In the genomic region with DNA sequence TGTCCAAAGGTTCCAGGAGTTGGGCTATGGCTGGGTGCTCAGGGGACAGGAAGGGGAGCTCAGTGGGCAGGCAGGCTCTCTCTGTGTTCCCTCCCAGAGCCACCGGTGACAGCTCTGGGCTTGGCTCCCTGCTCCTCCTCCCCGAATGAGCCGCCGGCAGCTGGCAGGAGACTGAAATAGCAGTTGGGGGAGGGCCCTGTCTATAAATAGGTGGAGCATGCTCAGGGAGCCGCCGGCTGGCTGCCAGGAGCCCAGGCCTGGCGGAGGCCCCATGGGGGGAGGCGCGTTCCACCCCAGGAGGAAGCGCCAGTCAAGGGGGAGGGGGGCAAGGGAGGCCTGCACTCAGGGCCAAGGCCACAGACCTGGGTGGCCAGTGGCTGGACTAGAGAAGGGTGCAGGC, we compare ENCODE assay signal across 7 mouse cellular contexts. TPM values are rescaled to one million over a fixed set of nuclear protein-coding genes. Genes with fewer than 3 reads are reported as not detected.
DNase-seq lines count a peak whose midpoint lies in the region; ATAC-seq and TF ChIP-seq lines count a peak whose summit lies in the region.

No protein-coding gene starts in this region.

- H3K9me3 ChIP-seq in embryonic facial prominence, embryonic 12.5 days = no peaks in the 10 kb centered on the region
- no peaks in the 10 kb centered on the region for H3K9me3 ChIP-seq in limb, embryonic 11.5 days (ENCODE audit: control insufficient read depth, low read length)
- no peaks in the 10 kb centered on the region for H3K9me3 ChIP-seq in midbrain, embryonic 13.5 days

- peak; percentile 74 for ATAC-seq in embryonic facial prominence, embryonic 12.5 days (ENCODE audit: insufficient number of reproducible peaks, insufficient read depth, low FRiP score, low TSS enrichment)
- ATAC-seq in limb, embryonic 11.5 days (ENCODE audit: insufficient number of reproducible peaks, low FRiP score, low TSS enrichment, low read depth) = peak; percentile 65
- ATAC-seq in midbrain, embryonic 13.5 days = peak; percentile 81

- H3K36me3 ChIP-seq in embryonic facial prominence, embryonic 12.5 days = peaks cover 13% of the 10 kb centered on the region; the same call in 1 of the 2 replicates
- no peaks in the 10 kb centered on the region for H3K36me3 ChIP-seq in kidney, adult 2 months (ENCODE audit: control insufficient read depth, insufficient read depth, low read length)
- H3K36me3 ChIP-seq in limb, embryonic 11.5 days (ENCODE audit: control insufficient read depth, insufficient read depth, low read length) = no peaks in the 10 kb centered on the region; the same call in 1 of the 2 replicates
- peaks cover 53% of the 10 kb centered on the region for H3K36me3 ChIP-seq in midbrain, embryonic 13.5 days
- H3K36me3 ChIP-seq in small intestine, adult 2 months (ENCODE audit: control insufficient read depth, insufficient read depth, low read length) = no peaks in the 10 kb centered on the region

- peak overlapping the region; percentile 32 for H3K4me3 ChIP-seq in embryonic facial prominence, embryonic 12.5 days
- H3K4me3 ChIP-seq in kidney, adult 2 months (ENCODE audit: insufficient read depth, low read depth, low read length) = peak overlapping the region; percentile 40
- peak overlapping the region; percentile 28 for H3K4me3 ChIP-seq in limb, embryonic 11.5 days (ENCODE audit: low read depth, low read length)
- H3K4me3 ChIP-seq in midbrain, embryonic 13.5 days (replicated peaks) = peak overlapping the region; percentile 17
- H3K4me3 ChIP-seq in small intestine, adult 2 months (ENCODE audit: low read depth, low read length) = peak overlapping the region; percentile 62

- H3K4me2 ChIP-seq in embryonic facial prominence, embryonic 12.5 days (replicated peaks) = peak overlapping the region; percentile 64
- H3K4me2 ChIP-seq in limb, embryonic 11.5 days (ENCODE audit: low read depth, severe bottlenecking) = peak overlapping the region; percentile 76
- H3K4me2 ChIP-seq in midbrain, embryonic 13.5 days (replicated peaks) = peak overlapping the region; percentile 44

- WGBS in embryonic facial prominence, embryonic 12.5 days = 0% methylated on average over 10 of the region's 10 CpGs
- 0% methylated on average over 10 of the region's 10 CpGs for WGBS in kidney, adult 2 months
- 0% methylated on average over 10 of the region's 10 CpGs for WGBS in limb, embryonic 11.5 days
- WGBS in midbrain, embryonic 13.5 days = 1% methylated on average over 10 of the region's 10 CpGs
- WGBS in small intestine, adult 2 months = 2% methylated on average over 10 of the region's 10 CpGs

- peak; percentile 89 for TF ChIP-seq POLR2A in kidney, adult 2 months (IDR thresholded peaks at IDR 0.05; ENCODE audit: low read depth, low read length)
- peak; percentile 69 for TF ChIP-seq POLR2A in small intestine, adult 2 months (IDR thresholded peaks at IDR 0.05; ENCODE audit: low read depth, low read length)

- TF ChIP-seq CTCF in kidney, adult 2 months (conservative IDR thresholded peaks at IDR 0.05; ENCODE audit: insufficient read depth, insufficient read length, low read depth, low read length) = no peak
- no peak for TF ChIP-seq CTCF in small intestine, adult 2 months (IDR thresholded peaks at IDR 0.05; ENCODE audit: extremely low read depth, insufficient read length, insufficient replicate concordance, low read depth, low read length)

- no peaks in the 10 kb centered on the region for H3K27me3 ChIP-seq in embryonic facial prominence, embryonic 12.5 days
- H3K27me3 ChIP-seq in kidney, adult 2 months (replicated peaks; ENCODE audit: control insufficient read depth, insufficient read depth, low read length) = no peaks in the 10 kb centered on the region
- H3K27me3 ChIP-seq in limb, embryonic 11.5 days (ENCODE audit: control insufficient read depth, insufficient read depth, low read length) = no peaks in the 10 kb centered on the region
- no peaks in the 10 kb centered on the region for H3K27me3 ChIP-seq in midbrain, embryonic 13.5 days
- H3K27me3 ChIP-seq in small intestine, adult 2 months (ENCODE audit: control insufficient read depth, insufficient read depth, low read length) = no peaks in the 10 kb centered on the region

- H3K27ac ChIP-seq in embryonic facial prominence, embryonic 12.5 days = peak overlapping the region; percentile 91
- peak overlapping the region; percentile 78 for H3K27ac ChIP-seq in kidney, adult 2 months (ENCODE audit: insufficient read depth, low read depth, low read length)
- peak overlapping the region; percentile 72 for H3K27ac ChIP-seq in limb, embryonic 11.5 days (replicated peaks; ENCODE audit: low read depth, low read length)
- peak overlapping the region; percentile 84 for H3K27ac ChIP-seq in midbrain, embryonic 13.5 days
- H3K27ac ChIP-seq in small intestine, adult 2 months (ENCODE audit: insufficient read depth, low read depth, low read length) = peak overlapping the region; percentile 64

- peaks cover 67% of the 10 kb centered on the region for H3K4me1 ChIP-seq in embryonic facial prominence, embryonic 12.5 days
- H3K4me1 ChIP-seq in kidney, adult 2 months (ENCODE audit: control insufficient read depth, insufficient read depth, low read length) = peaks cover 61% of the 10 kb centered on the region
- peaks cover 45% of the 10 kb centered on the region for H3K4me1 ChIP-seq in limb, embryonic 11.5 days (ENCODE audit: control insufficient read depth, insufficient read depth, low read length)
- peaks cover 74% of the 10 kb centered on the region for H3K4me1 ChIP-seq in midbrain, embryonic 13.5 days (replicated peaks)
- peaks cover 51% of the 10 kb centered on the region for H3K4me1 ChIP-seq in small intestine, adult 2 months (ENCODE audit: control insufficient read depth, insufficient read depth, insufficient read length, low read length)

- peak overlapping the region; percentile 55 for H3K9ac ChIP-seq in embryonic facial prominence, embryonic 12.5 days
- peak overlapping the region; percentile 49; the same call in 1 of the 2 replicates for H3K9ac ChIP-seq in limb, embryonic 11.5 days (ENCODE audit: low read length)
- peak overlapping the region; percentile 49 for H3K9ac ChIP-seq in midbrain, embryonic 13.5 days (replicated peaks)

- DNase-seq in adrenal gland, postnatal 25 days = peak; percentile 96
- DNase-seq in heart, adult 18-20 months = peak; percentile 96 to 98
- peak; percentile 99 for DNase-seq in kidney, adult 2 months
- peak; percentile 82 for DNase-seq in limb, embryonic 11.5 days (ENCODE audit: low spot score)

RNA-seq across cellular contexts. Expression of a gene that starts 11.2 kb away (rescaled TPM):
- 79.9 and 117 TPM in 2 replicates for total RNA-seq in adrenal gland, postnatal 25 days (2021)
- polyA plus RNA-seq in embryonic facial prominence, embryonic 12.5 days (2016; fragmentation: Nextera tagmentation; extraction: Ambion mirVana) = 70.0 and 80.0 TPM in 2 replicates
- total RNA-seq in heart, adult 18-20 months (2021) = 100 to 1,000 TPM; 115 to 117 TPM
- 69.2 TPM in 2 replicates for polyA plus RNA-seq in kidney, adult 2 months (2012; rRNA removed)
- 21.3 and 24.0 TPM in 2 replicates for polyA plus RNA-seq in limb, embryonic 11.5 days (2014; fragmentation: Nextera tagmentation; extraction: Ambion mirVana)
- polyA plus RNA-seq in midbrain, embryonic 13.5 days (2015; fragmentation: Nextera tagmentation; extraction: Ambion mirVana) = 80.5 and 106 TPM in 2 replicates
- 82.5 and 102 TPM in 2 replicates for polyA plus RNA-seq in small intestine, adult 2 months (2012; rRNA removed)

RNA-seq across cellular contexts. Expression of a gene that starts 29.4 kb away (rescaled TPM):
- total RNA-seq in adrenal gland, postnatal 25 days (2021) = 132 and 143 TPM in 2 replicates
- polyA plus RNA-seq in embryonic facial prominence, embryonic 12.5 days (2016; fragmentation: Nextera tagmentation; extraction: Ambion mirVana) = 30.3 and 31.3 TPM in 2 replicates
- 10 to 100 TPM; 54.5 to 56.6 TPM for total RNA-seq in heart, adult 18-20 months (2021)
- polyA plus RNA-seq in kidney, adult 2 months (2012; rRNA removed) = 127 and 138 TPM in 2 replicates
- 39.8 and 41.9 TPM in 2 replicates for polyA plus RNA-seq in limb, embryonic 11.5 days (2014; fragmentation: Nextera tagmentation; extraction: Ambion mirVana)
- 31.4 and 32.9 TPM in 2 replicates for polyA plus RNA-seq in midbrain, embryonic 13.5 days (2015; fragmentation: Nextera tagmentation; extraction: Ambion mirVana)
- 41.0 and 53.8 TPM in 2 replicates for polyA plus RNA-seq in small intestine, adult 2 months (2012; rRNA removed)

RNA-seq across cellular contexts. Expression of a gene that starts 29.9 kb away (rescaled TPM):
- total RNA-seq in adrenal gland, postnatal 25 days (2021) = 1.3 and 1.5 TPM in 2 replicates
- 20.6 and 21.7 TPM in 2 replicates for polyA plus RNA-seq in embryonic facial prominence, embryonic 12.5 days (2016; fragmentation: Nextera tagmentation; extraction: Ambion mirVana)
- under 1 TPM; 0.22 to 0.28 TPM for total RNA-seq in heart, adult 18-20 months (2021)
- 0.41 and 0.81 TPM in 2 replicates for polyA plus RNA-seq in kidney, adult 2 months (2012; rRNA removed)
- 26.9 and 27.8 TPM in 2 replicates for polyA plus RNA-seq in limb, embryonic 11.5 days (2014; fragmentation: Nextera tagmentation; extraction: Ambion mirVana)
- 4.6 and 5.6 TPM in 2 replicates for polyA plus RNA-seq in midbrain, embryonic 13.5 days (2015; fragmentation: Nextera tagmentation; extraction: Ambion mirVana)
- polyA plus RNA-seq in small intestine, adult 2 months (2012; rRNA removed) = 2.4 and 5.2 TPM in 2 replicates

RNA-seq across cellular contexts. Expression of a gene that starts 33.7 kb away (rescaled TPM):
- total RNA-seq in adrenal gland, postnatal 25 days (2021) = 72.6 and 92.6 TPM in 2 replicates
- 104 and 108 TPM in 2 replicates for polyA plus RNA-seq in embryonic facial prominence, embryonic 12.5 days (2016; fragmentation: Nextera tagmentation; extraction: Ambion mirVana)
- total RNA-seq in heart, adult 18-20 months (2021) = 10 to 100 TPM; 45.5 to 50.6 TPM
- polyA plus RNA-seq in kidney, adult 2 months (2012; rRNA removed) = 33.0 and 39.6 TPM in 2 replicates
- polyA plus RNA-seq in limb, embryonic 11.5 days (2014; fragmentation: Nextera tagmentation; extraction: Ambion mirVana) = 74.5 and 88.5 TPM in 2 replicates
- 141 and 156 TPM in 2 replicates for polyA plus RNA-seq in midbrain, embryonic 13.5 days (2015; fragmentation: Nextera tagmentation; extraction: Ambion mirVana)
- polyA plus RNA-seq in small intestine, adult 2 months (2012; rRNA removed) = 8.3 and 18.7 TPM in 2 replicates

RNA-seq across cellular contexts. Expression of a gene that starts 49.8 kb away (rescaled TPM):
- 0.36 TPM in 1 of 2 replicates, not detected in the other for total RNA-seq in adrenal gland, postnatal 25 days (2021)
- 0.10 and 0.18 TPM in 2 replicates for polyA plus RNA-seq in embryonic facial prominence, embryonic 12.5 days (2016; fragmentation: Nextera tagmentation; extraction: Ambion mirVana)
- total RNA-seq in heart, adult 18-20 months (2021) = 1 to 10 TPM; 1.2 TPM
- 0.10 and 0.70 TPM in 2 replicates for polyA plus RNA-seq in kidney, adult 2 months (2012; rRNA removed)
- polyA plus RNA-seq in limb, embryonic 11.5 days (2014; fragmentation: Nextera tagmentation; extraction: Ambion mirVana) = 0.13 and 0.33 TPM in 2 replicates
- not detected in 2 replicates for polyA plus RNA-seq in midbrain, embryonic 13.5 days (2015; fragmentation: Nextera tagmentation; extraction: Ambion mirVana)
- polyA plus RNA-seq in small intestine, adult 2 months (2012; rRNA removed) = 0.29 and 1.8 TPM in 2 replicates

Comparison
In these comparisons a context has a peak if more than half of its experiments do, and no peak if none do; other contexts are left out.
1. Peak in every context shown above with its lines: DNase-seq, ATAC-seq, H3K4me3 ChIP-seq and H3K27ac ChIP-seq.